Mouse (Mus musculus) limb, embryonic 12.5 days (tissue): Measurements from ENCODE around the gene Ctf2. TPM values are rescaled to one million over a fixed set of nuclear protein-coding genes. Genes with fewer than 3 reads are reported as not detected.

Experiments used
- ATAC-seq: fragments of 200-750 bp; cut with Nextera tagmentation; 2 replicates; pipeline ENCODE4 v1.8.0; 2017; ENCODE audit warnings: low read depth, moderate TSS enrichment; ENCODE audit not compliant: insufficient number of reproducible peaks, insufficient read depth, low FRiP score, low TSS enrichment
- H3K27ac ChIP-seq: fragments of 300-500 bp; sonication (generic); 2 replicates; pipeline ENCODE4 v1.5.1; 2016; ENCODE audit warnings: mild to moderate bottlenecking, moderate library complexity
- H3K27me3 ChIP-seq: fragments of 300-500 bp; sonication (generic); 2 replicates; pipeline ENCODE4 v1.6.1; 2016; ENCODE audit warnings: mild to moderate bottlenecking, moderate library complexity
- H3K36me3 ChIP-seq: fragments of 300-500 bp; sonication (generic); 2 replicates; pipeline ENCODE4 v1.6.1; 2016; ENCODE audit warnings: mild to moderate bottlenecking, moderate library complexity
- H3K4me1 ChIP-seq: fragments of 300-500 bp; sonication (generic); replicated peaks from 2 replicates; pipeline ENCODE4 v1.6.1; 2016
- H3K4me2 ChIP-seq: fragments of 300-500 bp; sonication (generic); 2 replicates; pipeline ENCODE4 v1.6.1; 2016; ENCODE audit warnings: mild to moderate bottlenecking, moderate library complexity
- H3K4me3 ChIP-seq: fragments of 300-500 bp; sonication (generic); replicated peaks from 2 replicates; pipeline ENCODE4 v1.5.1; 2016; ENCODE audit warnings: mild to moderate bottlenecking
- H3K9ac ChIP-seq: fragments of 300-500 bp; sonication (generic); replicated peaks from 2 replicates; pipeline ENCODE4 v1.6.1; 2016; ENCODE audit warnings: mild to moderate bottlenecking, moderate library complexity
- H3K9me3 ChIP-seq: fragments of 300-500 bp; sonication (generic); 2 replicates; pipeline ENCODE4 v1.6.1; 2016; ENCODE audit warnings: mild to moderate bottlenecking, moderate library complexity
- WGBS: fragments of 180-500 bp; shearing (Covaris S2); methylation state at CpG from one replicate; pipeline ENCODE4 v1.1.7; 2016; 5-methylcytosine and 5-hydroxymethylcytosine counted together
- polyA plus RNA-seq: library from polyadenylated mRNA; unstranded; fragments of >200 nt; fragmentation: Nextera tagmentation; extraction: Ambion mirVana; gene quantifications from 2 replicates; pipeline ENCODE4 v1.2.1, GENCODE M21; 2016

Gene Ctf2
- polyA plus RNA-seq, 1 experiment from 2014 or later = 0.60 TPM

DNA sequence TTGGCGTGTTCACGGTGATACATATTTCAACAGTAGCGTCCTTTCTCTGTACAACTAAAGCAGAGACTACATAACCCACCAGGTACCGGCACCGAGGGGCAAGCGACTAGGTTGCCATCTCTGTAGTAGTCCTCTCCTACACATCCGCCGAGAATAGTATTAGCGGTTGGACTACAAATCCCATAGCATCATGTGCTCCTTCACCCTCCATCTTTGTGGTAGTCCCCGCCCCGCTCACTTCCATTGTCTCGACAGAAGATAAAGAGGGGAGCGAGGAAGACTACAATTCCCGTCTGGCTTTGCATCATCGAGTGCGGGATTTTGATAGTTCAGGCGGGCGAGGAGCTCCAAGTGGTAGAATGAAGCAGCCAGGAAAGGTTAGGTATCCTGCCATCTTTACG, 13.3 kb upstream of the Ctf2 start:
- Histone ChIP-seq H3K4me1 (peaks cover 19% of the 10 kb centered on the region), H3K27me3 (no peaks in the 10 kb centered on the region), H3K4me3 (peak overlapping the region; percentile 92), H3K4me2 (peak overlapping the region; percentile 74), H3K36me3 (peaks cover 24% of the 10 kb centered on the region), H3K9ac (peak overlapping the region; percentile 92), H3K27ac (peak overlapping the region; percentile 93), H3K9me3 (no peaks in the 10 kb centered on the region)
- under 1% methylated on average over 19 of the region's 19 CpGs for WGBS
- peak; percentile 84 for ATAC-seq

GRCm38 (mm10) chr7:127744366-127745045, 12.5 kb upstream of the Ctf2 start, which contains the start of gene Fbxl19:
Gene Fbxl19 (plus strand): TSS chr7:127744543.
- Histone ChIP-seq H3K9me3 (no peaks in the 10 kb centered on the region), H3K4me2 (peak within 1 kb of the TSS; percentile 74), H3K27me3 (no peaks in the 10 kb centered on the region), H3K27ac (peak within 1 kb of the TSS; percentile 93), H3K36me3 (peaks cover 17% of the 10 kb centered on the region), H3K4me3 (peak within 1 kb of the TSS; percentile 92), H3K4me1 (peaks cover 19% of the 10 kb centered on the region), H3K9ac (peak within 1 kb of the TSS; percentile 92)
- 1% methylated on average over 26 of the region's 26 CpGs for WGBS
- no peak for ATAC-seq

GRCm38 (mm10) chr7:127730170-127730569, 1.8 kb downstream of the Ctf2 start:
- H3K4me3 ChIP-seq = no peak overlapping the region
- H3K9me3 ChIP-seq = no peaks in the 10 kb centered on the region
- H3K27ac ChIP-seq = no peak overlapping the region
- H3K36me3 ChIP-seq = no peaks in the 10 kb centered on the region
- no peaks in the 10 kb centered on the region for H3K4me1 ChIP-seq
- no peak overlapping the region for H3K4me2 ChIP-seq
- no peak for ATAC-seq
- H3K27me3 ChIP-seq = no peaks in the 10 kb centered on the region; the same call in 1 of the 2 replicates
- no peak overlapping the region for H3K9ac ChIP-seq
- WGBS = 70% methylated on average over 4 of the region's 4 CpGs

- no peak overlapping the region for H3K27ac ChIP-seq
- no peak for ATAC-seq
- no peaks in the 10 kb centered on the region for H3K9me3 ChIP-seq
- no peaks in the 10 kb centered on the region for H3K4me1 ChIP-seq
- no peak overlapping the region for H3K4me2 ChIP-seq
- H3K9ac ChIP-seq = no peak overlapping the region
- no peak overlapping the region for H3K4me3 ChIP-seq
- H3K27me3 ChIP-seq = no peaks in the 10 kb centered on the region; the same call in 1 of the 2 replicates
- WGBS = 86% methylated on average over 7 of the region's 7 CpGs
- H3K36me3 ChIP-seq = no peaks in the 10 kb centered on the region
These were observed 4.1 kb downstream of the Ctf2 start for GRCm38 (mm10) chr7:127727898-127728297.

- Histone ChIP-seq H3K9me3 (no peaks in the 10 kb centered on the region), H3K9ac (no peak overlapping the region), H3K4me3 (no peak overlapping the region), H3K36me3 (no peaks in the 10 kb centered on the region), H3K27ac (no peak overlapping the region), H3K4me1 (no peaks in the 10 kb centered on the region), H3K27me3 (no peaks in the 10 kb centered on the region; the same call in 1 of the 2 replicates), H3K4me2 (no peak overlapping the region)
- no peak for ATAC-seq
- WGBS = 55% methylated on average over 6 of the region's 6 CpGs
These were observed 6.0 kb downstream of the Ctf2 start for GRCm38 (mm10) chr7:127725924-127726323.

DNA sequence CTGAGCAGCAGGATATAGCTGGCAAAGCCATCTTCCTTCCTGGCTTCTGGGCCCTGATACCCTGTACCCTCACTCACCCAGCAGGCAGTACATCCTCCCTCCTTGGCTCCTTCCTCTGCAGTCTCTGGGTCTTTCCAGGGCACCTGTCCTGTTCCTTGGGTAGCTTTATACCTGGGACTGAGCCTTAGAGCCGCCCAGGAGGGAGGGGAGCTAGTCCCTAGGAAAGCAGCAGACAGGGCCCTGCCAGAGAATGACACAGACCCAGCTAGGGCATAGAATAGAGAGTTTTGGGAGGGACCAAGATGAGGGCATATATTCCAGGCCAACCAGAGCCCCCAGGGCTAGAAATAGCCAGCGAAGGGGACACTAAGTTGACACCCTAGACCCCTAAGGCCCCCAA, 6.5 kb downstream of the Ctf2 start:
- no peak overlapping the region for H3K4me2 ChIP-seq
- no peaks in the 10 kb centered on the region for H3K9me3 ChIP-seq
- H3K9ac ChIP-seq = no peak overlapping the region
- 32% methylated on average over 2 of the region's 2 CpGs for WGBS
- ATAC-seq = no peak
- no peak overlapping the region for H3K27ac ChIP-seq
- no peaks in the 10 kb centered on the region; the same call in 1 of the 2 replicates for H3K27me3 ChIP-seq
- H3K4me1 ChIP-seq = no peaks in the 10 kb centered on the region
- H3K4me3 ChIP-seq = no peak overlapping the region
- H3K36me3 ChIP-seq = no peaks in the 10 kb centered on the region

- Histone ChIP-seq H3K4me1 (peaks cover 7% of the 10 kb centered on the region), H3K9me3 (no peaks in the 10 kb centered on the region), H3K27ac (no peak overlapping the region), H3K27me3 (no peaks in the 10 kb centered on the region), H3K4me3 (no peak overlapping the region), H3K36me3 (peaks cover 30% of the 10 kb centered on the region), H3K4me2 (no peak overlapping the region), H3K9ac (no peak overlapping the region)
- 90% methylated on average over 6 of the region's 6 CpGs for WGBS
- no peak for ATAC-seq
These were observed 12.7 kb downstream of the Ctf2 start for GRCm38 (mm10) chr7:127719258-127719657.

DNA sequence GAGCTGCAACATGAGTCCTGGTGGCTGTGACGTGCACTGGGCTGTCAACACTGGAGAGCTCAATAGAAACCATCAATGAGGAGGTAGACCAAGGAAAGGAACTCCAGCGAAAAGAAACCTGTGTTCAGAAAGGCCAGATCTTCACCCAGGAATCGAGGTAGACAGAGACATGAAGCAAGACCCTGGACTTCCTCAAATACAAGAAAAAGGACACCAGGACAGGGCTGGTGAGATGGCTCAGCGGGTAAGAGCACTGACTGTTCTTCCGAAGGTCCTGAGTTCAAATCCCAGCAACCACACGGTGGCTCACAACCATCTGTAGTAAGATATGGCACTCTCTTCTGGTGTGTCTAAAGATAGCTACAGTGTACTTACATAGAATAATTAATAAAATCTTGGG, 13.6 kb downstream of the Ctf2 start:
- H3K4me2 ChIP-seq = no peak overlapping the region
- H3K9ac ChIP-seq = no peak overlapping the region
- H3K36me3 ChIP-seq = peaks cover 30% of the 10 kb centered on the region
- ATAC-seq = no peak
- H3K27me3 ChIP-seq = no peaks in the 10 kb centered on the region
- 92% methylated on average over 6 of the region's 6 CpGs for WGBS
- peaks cover 16% of the 10 kb centered on the region for H3K4me1 ChIP-seq
- H3K9me3 ChIP-seq = no peaks in the 10 kb centered on the region
- no peak overlapping the region for H3K27ac ChIP-seq
- no peak overlapping the region for H3K4me3 ChIP-seq

- Histone ChIP-seq H3K27ac (peak overlapping the region; percentile 29; the same call in 1 of the 2 replicates), H3K4me2 (peak overlapping the region; percentile 66), H3K4me1 (peaks cover 22% of the 10 kb centered on the region), H3K27me3 (no peaks in the 10 kb centered on the region), H3K4me3 (peak overlapping the region; percentile 41), H3K36me3 (peaks cover 30% of the 10 kb centered on the region), H3K9me3 (no peaks in the 10 kb centered on the region), H3K9ac (peak overlapping the region; percentile 63)
- WGBS = 2% methylated on average over 39 of the region's 41 CpGs
- 0 out of 2 replicates have a peak, but pooled peaks have one; percentile 7 for ATAC-seq
These were observed 15.0 kb downstream of the Ctf2 start for GRCm38 (mm10) chr7:127716992-127717391.

DNA sequence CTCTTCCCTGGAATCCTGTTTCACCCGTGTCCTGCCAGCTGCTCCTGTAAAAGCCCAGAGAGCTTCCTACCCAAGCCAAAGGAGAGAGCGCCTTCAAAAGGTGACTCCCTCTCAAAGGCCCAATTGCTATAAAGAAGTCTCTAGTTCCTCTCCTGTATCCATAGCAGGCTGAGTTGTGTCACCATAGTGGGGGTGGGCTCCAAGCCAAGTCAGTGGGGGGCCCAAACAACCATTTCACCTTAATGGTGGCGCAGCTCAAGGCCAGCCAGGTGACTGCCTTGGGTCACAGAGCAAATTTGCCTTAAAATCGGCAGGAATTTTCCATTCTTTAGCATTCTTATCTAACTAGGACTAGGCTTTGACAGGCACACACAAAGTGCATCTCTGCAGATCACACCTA, 17.1 kb downstream of the Ctf2 start:
- no peak overlapping the region for H3K4me3 ChIP-seq
- WGBS = 83% methylated on average over 4 of the region's 4 CpGs
- H3K4me1 ChIP-seq = peaks cover 35% of the 10 kb centered on the region
- H3K27me3 ChIP-seq = no peaks in the 10 kb centered on the region
- H3K9me3 ChIP-seq = no peaks in the 10 kb centered on the region
- no peak for ATAC-seq
- H3K27ac ChIP-seq = no peak overlapping the region
- peaks cover 28% of the 10 kb centered on the region for H3K36me3 ChIP-seq
- 0 out of 2 replicates have a peak overlapping the region, but pooled peaks have one; percentile 31 for H3K9ac ChIP-seq
- no peak overlapping the region for H3K4me2 ChIP-seq

DNA sequence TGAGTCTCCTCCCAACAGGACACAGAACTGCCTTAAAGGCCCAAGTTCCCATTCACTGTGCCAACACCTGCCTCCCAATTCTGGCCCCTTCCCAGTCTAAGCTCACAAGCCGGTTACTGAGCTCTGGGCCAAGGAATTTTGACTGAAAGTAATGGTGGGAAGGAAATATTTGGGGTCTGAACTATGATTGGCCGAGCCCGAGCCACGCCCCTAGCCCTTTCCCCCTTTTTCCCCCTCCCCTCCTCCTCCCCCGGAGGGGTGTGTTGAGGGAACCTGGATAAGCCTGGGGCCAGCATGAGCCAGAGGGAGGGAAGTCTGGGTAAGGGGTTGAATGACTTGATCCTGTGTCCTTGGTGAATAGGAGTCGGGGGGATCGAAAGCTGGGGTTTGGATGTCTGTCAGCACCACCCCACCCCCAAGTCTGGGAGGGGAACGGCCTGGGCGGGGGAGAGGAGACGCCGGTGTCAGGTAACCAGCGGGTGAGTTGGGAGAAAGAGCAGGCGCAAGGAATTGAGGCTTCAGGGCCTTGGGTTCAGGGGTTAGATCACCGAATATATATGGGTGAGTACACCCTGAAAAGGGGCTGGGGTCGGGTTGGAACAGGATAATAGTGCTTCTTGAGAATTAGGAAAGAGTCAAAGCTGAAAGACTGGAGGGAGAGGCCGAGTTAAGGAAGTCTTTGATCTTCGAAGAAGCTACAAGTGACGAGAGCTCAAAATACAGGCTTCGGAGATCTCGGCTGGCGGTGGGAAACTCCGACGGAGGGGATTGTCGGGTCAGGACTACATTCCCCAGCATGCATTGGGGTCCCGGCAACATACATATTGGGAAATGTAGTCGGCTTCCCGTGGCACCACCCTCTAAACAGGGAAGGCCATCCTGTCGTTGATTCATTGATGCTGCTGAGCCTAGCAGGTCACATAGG, 19.2 kb downstream of the Ctf2 start, which contains the start of gene Ctf1:
Gene Ctf1, plus strand, starts transcription at position 276 of the 925 bp plus-strand sequence.
- under 1% methylated on average over 28 of the region's 28 CpGs for WGBS
- Histone ChIP-seq H3K27me3 (no peaks in the 10 kb centered on the region), H3K27ac (peak within 1 kb of the TSS; percentile 98), H3K4me3 (peak within 1 kb of the TSS; percentile 43), H3K36me3 (peaks cover 13% of the 10 kb centered on the region), H3K9me3 (no peaks in the 10 kb centered on the region), H3K4me1 (peaks cover 44% of the 10 kb centered on the region), H3K4me2 (peak within 1 kb of the TSS; percentile 59), H3K9ac (peak within 1 kb of the TSS; percentile 52; the same call in 1 of the 2 replicates)
- ATAC-seq = peak; percentile 77
